Mouse (Mus musculus) heart, embryonic 16.5 days (tissue): ENCODE measurements at regions not wholly inside any gene's neighbourhood (a gene's known extent, or its start where the extent isn't known, plus 50 kb on each side); places are given as distances from the start of the nearest gene placed in this dataset.
A peak's percentile ranks its signal among the peaks of the same experiment; 100 is the strongest.

ENCODE experiments used
- ATAC-seq: fragments of 200-750 bp; cut with Nextera tagmentation; replicated peaks from 2 replicates; pipeline ENCODE4 v1.8.0; 2017; ENCODE audit warnings: moderate number of reproducible peaks; ENCODE audit not compliant: insufficient read depth, low FRiP score; ENCODE audit errors: extremely low read depth
- H3K27ac ChIP-seq: fragments of 300-500 bp; sonication (generic); 2 replicates; pipeline ENCODE4 v1.5.1; 2014; ENCODE audit warnings: mild to moderate bottlenecking, low read length, control low read depth, moderate library complexity
- H3K27me3 ChIP-seq: fragments of 300-500 bp; sonication (generic); 2 replicates; pipeline ENCODE4 v1.6.1; 2014; ENCODE audit warnings: low read length, mixed read lengths; ENCODE audit not compliant: control insufficient read depth, insufficient read depth
- H3K36me3 ChIP-seq: fragments of 300-500 bp; sonication (generic); 2 replicates; pipeline ENCODE4 v1.6.1; 2014; ENCODE audit not compliant: control insufficient read depth, insufficient read depth
- H3K4me1 ChIP-seq: fragments of 300-500 bp; sonication (generic); 2 replicates; pipeline ENCODE4 v1.6.1; 2014; ENCODE audit warnings: low read length, mixed read lengths; ENCODE audit not compliant: control insufficient read depth, insufficient read depth
- H3K4me2 ChIP-seq: fragments of 300-500 bp; sonication (generic); 2 replicates; pipeline ENCODE4 v1.6.1; 2014; ENCODE audit warnings: low read depth, mild to moderate bottlenecking, control low read depth, low read length
- H3K4me3 ChIP-seq: fragments of 300-500 bp; sonication (generic); 2 replicates; pipeline ENCODE4 v1.5.1; 2014; ENCODE audit warnings: mild to moderate bottlenecking, control low read depth, low read length
- H3K9ac ChIP-seq: fragments of 300-500 bp; sonication (generic); 2 replicates; pipeline ENCODE4 v1.6.1; 2014; ENCODE audit warnings: low read length, control low read depth
- H3K9me3 ChIP-seq: fragments of 300-500 bp; sonication (generic); replicated peaks from 2 replicates; pipeline ENCODE4 v1.6.1; 2016; ENCODE audit warnings: low read length; ENCODE audit not compliant: control insufficient read depth
- WGBS: fragments of 180-500 bp; shearing (Covaris S2); extraction: QIAGEN DNeasy Blood & Tissue Kit; methylation state at CpG from one replicate; pipeline ENCODE4 v1.1.7; 2014; 5-methylcytosine and 5-hydroxymethylcytosine counted together

DNA sequence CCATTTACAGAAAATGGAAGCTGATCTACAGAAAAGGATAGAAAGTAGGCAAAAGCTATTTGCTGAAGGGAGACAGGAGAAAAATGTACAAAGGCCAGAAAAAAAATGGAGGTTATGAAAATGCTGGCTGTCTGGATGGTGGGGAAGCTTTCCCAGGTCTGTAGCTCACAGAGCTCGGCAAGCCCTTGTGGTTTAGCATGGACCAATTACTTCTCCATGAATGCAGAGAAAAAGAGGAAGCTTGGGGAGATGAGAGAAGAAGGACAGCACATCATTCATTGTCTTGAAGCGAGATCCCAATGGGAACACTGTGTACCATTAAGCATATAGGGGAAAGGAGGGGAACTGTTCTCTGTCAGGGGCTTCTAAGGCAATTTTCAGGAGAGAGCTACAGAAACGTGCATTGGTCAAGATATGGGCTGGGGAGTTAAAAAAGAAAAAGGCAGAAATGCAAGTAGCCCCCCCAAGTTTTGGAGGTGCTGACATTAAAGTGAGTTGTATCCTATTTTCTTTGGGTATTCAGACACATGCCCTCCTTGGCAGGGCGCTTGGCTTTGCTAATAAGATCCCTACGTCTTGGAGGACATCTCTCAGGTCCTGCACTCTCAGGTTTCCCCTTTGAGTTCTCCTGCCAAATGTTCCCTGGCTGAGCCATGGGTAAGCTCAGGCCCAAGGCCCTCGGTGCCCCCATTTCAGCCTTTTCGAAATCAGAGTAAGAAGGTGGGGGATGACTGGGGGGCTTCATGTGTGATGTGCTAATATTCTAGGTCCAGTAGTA is 105.8 kb upstream of the Jun start:
- Histone ChIP-seq H3K27ac (no peak overlapping the region), H3K36me3 (no peaks in the 10 kb centered on the region), H3K4me1 (peaks cover 54% of the 10 kb centered on the region), H3K4me3 (no peak overlapping the region), H3K9ac (no peak overlapping the region), H3K4me2 (no peak overlapping the region), H3K9me3 (no peaks in the 10 kb centered on the region), H3K27me3 (no peaks in the 10 kb centered on the region)
- WGBS: 86% methylated on average over 7 of the region's 7 CpGs
- no peak for ATAC-seq

DNA sequence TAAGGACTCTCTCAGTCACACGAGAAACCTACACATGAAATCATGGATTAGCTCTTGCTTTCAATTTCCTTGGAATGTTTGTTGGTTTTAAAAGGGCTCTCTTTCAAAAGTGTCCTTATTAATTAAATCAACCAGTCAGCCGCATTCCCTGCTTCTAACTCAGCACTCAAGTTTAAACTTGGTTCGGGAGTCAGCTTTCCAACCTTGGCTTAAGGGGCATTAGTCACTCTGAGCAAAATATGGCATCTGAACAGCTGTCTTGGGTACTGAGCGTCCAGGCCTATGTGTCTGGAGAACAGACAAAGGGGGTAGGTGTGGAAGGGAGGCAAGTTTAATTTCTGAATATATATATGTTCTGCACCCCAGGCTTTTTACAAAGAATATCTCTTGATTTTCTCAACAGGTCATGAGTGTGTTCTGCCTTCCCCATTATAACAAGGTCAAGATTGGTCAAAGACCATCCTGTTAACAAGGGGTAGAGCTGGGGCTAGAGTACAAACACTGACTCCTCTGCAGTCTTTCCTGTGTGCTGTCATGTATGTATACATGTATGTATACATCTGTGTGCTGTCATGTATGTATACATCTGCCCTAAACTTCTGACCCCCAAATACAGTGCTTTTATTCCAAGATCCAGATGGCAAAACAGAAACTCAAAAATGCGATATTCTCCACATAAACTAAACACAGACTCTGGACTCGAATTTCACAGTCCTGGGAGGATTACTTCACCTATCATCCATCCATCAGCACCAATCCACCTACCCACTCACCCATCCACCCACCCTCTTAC is 106.8 kb upstream of the Jun start:
- ATAC-seq: no peak
- no peak overlapping the region for H3K4me3 ChIP-seq

DNA sequence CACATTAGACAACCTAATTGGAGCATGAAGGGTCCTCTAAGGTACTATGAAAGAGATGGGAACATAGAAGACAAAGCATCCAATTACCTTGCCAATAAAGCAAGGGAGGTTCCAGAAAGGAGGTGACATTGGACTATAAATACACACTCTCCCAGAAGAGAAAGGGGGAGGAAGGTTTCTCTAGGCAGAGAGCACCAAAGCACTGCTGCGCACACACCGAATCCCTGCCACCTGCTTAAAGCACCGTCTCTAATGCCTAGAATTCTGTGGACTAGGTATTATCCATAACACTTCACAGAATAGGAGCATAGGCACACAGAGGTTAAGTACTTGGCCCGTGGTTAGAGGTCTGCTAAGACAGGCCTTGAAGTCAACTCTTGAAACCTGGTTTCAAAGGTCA is 107.8 kb upstream of the Jun start:
- peaks cover 36% of the 10 kb centered on the region for H3K4me1 ChIP-seq
- 45% methylated on average over 4 of the region's 4 CpGs for WGBS
- ATAC-seq: no peak
- no peaks in the 10 kb centered on the region for H3K36me3 ChIP-seq
- peak overlapping the region; percentile 88 for H3K27ac ChIP-seq
- no peaks in the 10 kb centered on the region for H3K27me3 ChIP-seq
- no peaks in the 10 kb centered on the region for H3K9me3 ChIP-seq
- no peak overlapping the region for H3K4me2 ChIP-seq
- no peak overlapping the region for H3K9ac ChIP-seq
- H3K4me3 ChIP-seq: no peak overlapping the region

More for the DNA sequence above, 106.8 kb upstream of the Jun start:
- Histone ChIP-seq H3K27ac (no peak overlapping the region), H3K27me3 (no peaks in the 10 kb centered on the region), H3K36me3 (no peaks in the 10 kb centered on the region), H3K9me3 (no peaks in the 10 kb centered on the region), H3K4me1 (peaks cover 46% of the 10 kb centered on the region), H3K9ac (no peak overlapping the region), H3K4me2 (no peak overlapping the region)
- WGBS: 79% methylated on average over 6 of the region's 6 CpGs

DNA sequence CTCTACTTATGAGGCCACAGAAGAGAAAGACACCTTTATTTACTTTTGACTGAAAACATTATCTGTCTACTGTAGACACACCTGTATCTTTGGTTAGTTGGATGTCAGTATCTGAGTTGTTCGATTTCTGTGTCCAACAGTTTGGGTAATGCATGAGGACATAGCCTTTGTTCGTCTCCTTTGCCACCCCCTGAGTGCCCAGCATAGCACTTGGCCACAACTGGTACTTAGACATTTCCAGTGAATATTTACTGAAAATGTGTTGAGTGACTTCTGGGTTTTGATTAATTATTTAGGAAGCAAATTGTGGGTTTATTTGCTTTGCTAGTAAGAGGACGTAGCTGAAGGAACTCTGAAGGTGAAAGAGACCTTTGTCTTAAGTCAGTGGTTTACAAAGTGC is 108.4 kb upstream of the Jun start:
- WGBS: 78% methylated on average over 3 of the region's 3 CpGs
- H3K27ac ChIP-seq: peak overlapping the region; percentile 88
- peak overlapping the region; percentile 70 for H3K9ac ChIP-seq
- ATAC-seq: no peak
- H3K9me3 ChIP-seq: no peaks in the 10 kb centered on the region
- peak overlapping the region; percentile 57 for H3K4me2 ChIP-seq
- no peaks in the 10 kb centered on the region for H3K36me3 ChIP-seq
- H3K4me1 ChIP-seq: peaks cover 31% of the 10 kb centered on the region
- no peaks in the 10 kb centered on the region for H3K27me3 ChIP-seq
- peak overlapping the region; percentile 52 for H3K4me3 ChIP-seq

DNA sequence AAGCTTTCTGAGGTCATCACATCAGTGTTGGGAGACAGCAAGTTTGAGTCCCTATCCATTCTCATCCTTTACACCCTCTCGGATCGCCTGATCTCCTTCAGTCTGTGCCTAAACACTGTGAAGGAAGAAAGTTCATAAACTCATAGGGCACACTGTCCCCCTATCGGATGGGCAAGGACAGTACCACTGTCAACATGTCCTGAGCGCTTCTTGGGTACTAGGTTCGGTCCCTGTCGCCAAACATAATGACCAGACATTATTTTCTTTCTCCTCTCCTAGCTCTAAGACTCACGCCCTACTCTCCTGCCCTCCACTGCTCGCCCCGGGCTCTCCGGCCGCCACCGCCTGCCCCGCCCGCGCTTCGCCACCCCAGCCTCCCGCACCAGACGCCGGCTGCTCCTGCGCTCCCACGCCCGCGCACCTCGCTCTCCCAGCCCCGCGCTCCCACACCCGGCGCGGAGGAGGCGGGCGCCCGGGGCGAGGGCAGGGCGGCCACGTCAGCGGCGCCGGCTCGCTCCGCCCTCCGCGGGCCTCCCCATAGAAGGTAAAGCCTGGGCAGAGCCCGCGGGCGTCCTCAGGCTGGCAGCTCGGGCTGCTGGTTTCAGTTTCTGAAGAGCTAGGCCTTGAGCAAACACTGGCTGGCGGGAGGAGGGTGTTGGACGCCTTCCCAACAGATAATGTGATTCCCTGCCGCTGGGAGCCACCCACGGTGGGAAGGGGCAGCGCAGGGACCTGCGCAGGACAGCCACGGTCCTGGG is 109.1 kb upstream of the Jun start:
- no peaks in the 10 kb centered on the region for H3K36me3 ChIP-seq
- H3K9me3 ChIP-seq: no peaks in the 10 kb centered on the region
- H3K4me2 ChIP-seq: peak overlapping the region; percentile 57
- peak overlapping the region; percentile 70 for H3K9ac ChIP-seq
- ATAC-seq: peak; percentile 95
- H3K27ac ChIP-seq: peak overlapping the region; percentile 88
- H3K4me1 ChIP-seq: peaks cover 25% of the 10 kb centered on the region
- 2% methylated on average over 53 of the region's 53 CpGs for WGBS
- peak overlapping the region; percentile 52 for H3K4me3 ChIP-seq
- no peaks in the 10 kb centered on the region for H3K27me3 ChIP-seq

DNA sequence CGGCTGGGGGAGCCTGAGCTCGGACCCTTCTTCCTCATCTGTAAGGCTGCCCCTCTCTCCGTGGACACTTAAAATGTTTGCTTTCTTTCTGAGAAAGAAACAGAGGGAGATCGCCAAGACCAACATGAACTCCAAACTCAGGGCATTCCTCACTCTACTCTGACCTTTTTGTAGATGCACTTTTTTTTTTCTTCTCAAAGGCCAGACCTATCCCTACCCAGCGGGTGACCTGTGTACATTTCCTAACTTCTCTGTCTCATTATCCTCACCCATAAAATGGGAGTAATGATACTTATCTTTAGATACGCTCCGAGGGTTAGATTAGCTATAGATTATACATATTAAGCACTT is 109.6 kb upstream of the Jun start:
- H3K9me3 ChIP-seq: no peaks in the 10 kb centered on the region
- peak overlapping the region; percentile 70 for H3K9ac ChIP-seq
- peak overlapping the region; percentile 88 for H3K27ac ChIP-seq
- no peak for ATAC-seq
- peaks cover 21% of the 10 kb centered on the region for H3K4me1 ChIP-seq
- peak overlapping the region; percentile 52 for H3K4me3 ChIP-seq
- peak overlapping the region; percentile 57 for H3K4me2 ChIP-seq
- no peaks in the 10 kb centered on the region for H3K36me3 ChIP-seq
- H3K27me3 ChIP-seq: no peaks in the 10 kb centered on the region
- 20% methylated on average over 7 of the region's 7 CpGs for WGBS

DNA sequence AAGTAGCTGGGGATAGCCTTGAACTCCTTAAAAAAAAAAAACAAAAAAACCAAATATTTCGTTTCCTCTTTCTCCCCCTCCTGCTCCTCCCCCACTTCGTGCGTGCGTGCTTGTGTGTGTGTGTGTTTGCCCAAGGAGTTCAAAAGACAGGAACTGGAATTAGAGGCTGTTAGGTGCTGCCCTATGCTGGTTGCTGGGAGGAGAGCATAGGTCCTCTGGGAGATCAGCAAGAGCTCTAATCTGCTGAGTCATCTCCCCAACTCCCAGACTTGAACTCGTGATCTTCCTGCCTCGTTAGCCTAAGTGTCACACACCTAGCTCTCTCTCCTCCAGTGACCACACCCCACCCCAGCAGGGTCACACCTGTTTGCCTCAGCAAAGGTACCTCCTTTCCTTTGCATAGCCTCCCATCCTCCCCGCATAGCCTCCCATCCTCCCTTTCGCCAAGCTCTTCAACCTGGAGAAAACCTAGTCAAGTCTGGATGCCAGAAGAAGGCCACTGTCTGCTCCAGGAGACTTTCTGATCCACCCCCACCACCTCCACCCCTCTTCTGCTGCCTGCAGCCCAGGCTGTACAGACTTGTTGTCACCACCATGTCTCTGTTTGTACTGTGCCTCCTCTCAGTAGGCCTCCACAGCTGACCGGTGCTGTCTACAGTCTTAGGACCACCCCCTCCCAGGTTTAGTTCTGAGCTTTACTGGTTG is 110.5 kb upstream of the Jun start:
- Histone ChIP-seq H3K4me1 (peaks cover 13% of the 10 kb centered on the region), H3K27ac (no peak overlapping the region), H3K27me3 (no peaks in the 10 kb centered on the region), H3K36me3 (no peaks in the 10 kb centered on the region), H3K4me3 (no peak overlapping the region), H3K4me2 (no peak overlapping the region), H3K9me3 (no peaks in the 10 kb centered on the region), H3K9ac (no peak overlapping the region)
- ATAC-seq: no peak
- WGBS: 67% methylated on average over 9 of the region's 9 CpGs

DNA sequence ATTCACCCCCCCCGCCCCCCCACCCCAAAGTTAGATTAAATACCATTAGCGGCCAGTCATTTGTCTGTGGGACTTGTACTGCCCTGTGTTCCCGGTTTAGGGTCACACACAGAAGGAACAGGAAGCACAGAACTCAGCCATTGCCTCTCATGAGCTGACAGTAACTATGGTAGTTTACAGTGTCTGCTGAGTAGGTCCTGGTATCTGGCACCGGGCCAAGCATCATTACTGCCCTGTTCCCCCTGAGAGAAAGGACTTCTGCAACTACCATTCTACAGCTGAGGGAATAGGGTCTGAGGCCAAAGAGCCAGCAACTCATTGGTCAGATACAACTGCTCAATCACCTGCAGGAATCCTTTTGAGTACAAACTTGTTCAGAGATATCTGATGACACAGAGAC is 111.4 kb upstream of the Jun start:
- Histone ChIP-seq H3K9me3 (no peaks in the 10 kb centered on the region), H3K4me1 (peaks cover 13% of the 10 kb centered on the region), H3K9ac (no peak overlapping the region), H3K27ac (no peak overlapping the region), H3K4me2 (no peak overlapping the region), H3K36me3 (no peaks in the 10 kb centered on the region), H3K4me3 (no peak overlapping the region), H3K27me3 (no peaks in the 10 kb centered on the region)
- WGBS: 52% methylated on average over 4 of the region's 4 CpGs
- no peak for ATAC-seq
